Mouse (Mus musculus) heart, embryonic 16.5 days (tissue): ENCODE data around the gene Rnd1. TPM values are rescaled to one million over a fixed set of nuclear protein-coding genes. Genes with fewer than 3 reads are reported as not detected.

ENCODE experiments used
- ATAC-seq: fragments of 200-750 bp; cut with Nextera tagmentation; replicated peaks from 2 replicates; pipeline ENCODE4 v1.8.0; 2017; ENCODE audit warnings: moderate number of reproducible peaks; ENCODE audit not compliant: insufficient read depth, low FRiP score; ENCODE audit errors: extremely low read depth
- H3K27ac ChIP-seq: fragments of 300-500 bp; sonication (generic); 2 replicates; pipeline ENCODE4 v1.5.1; 2014; ENCODE audit warnings: mild to moderate bottlenecking, low read length, control low read depth, moderate library complexity
- H3K27me3 ChIP-seq: fragments of 300-500 bp; sonication (generic); 2 replicates; pipeline ENCODE4 v1.6.1; 2014; ENCODE audit warnings: low read length, mixed read lengths; ENCODE audit not compliant: control insufficient read depth, insufficient read depth
- H3K36me3 ChIP-seq: fragments of 300-500 bp; sonication (generic); 2 replicates; pipeline ENCODE4 v1.6.1; 2014; ENCODE audit not compliant: control insufficient read depth, insufficient read depth
- H3K4me1 ChIP-seq: fragments of 300-500 bp; sonication (generic); 2 replicates; pipeline ENCODE4 v1.6.1; 2014; ENCODE audit warnings: low read length, mixed read lengths; ENCODE audit not compliant: control insufficient read depth, insufficient read depth
- H3K4me2 ChIP-seq: fragments of 300-500 bp; sonication (generic); 2 replicates; pipeline ENCODE4 v1.6.1; 2014; ENCODE audit warnings: low read depth, mild to moderate bottlenecking, control low read depth, low read length
- H3K4me3 ChIP-seq: fragments of 300-500 bp; sonication (generic); 2 replicates; pipeline ENCODE4 v1.5.1; 2014; ENCODE audit warnings: mild to moderate bottlenecking, control low read depth, low read length
- H3K9ac ChIP-seq: fragments of 300-500 bp; sonication (generic); 2 replicates; pipeline ENCODE4 v1.6.1; 2014; ENCODE audit warnings: low read length, control low read depth
- H3K9me3 ChIP-seq: fragments of 300-500 bp; sonication (generic); replicated peaks from 2 replicates; pipeline ENCODE4 v1.6.1; 2016; ENCODE audit warnings: low read length; ENCODE audit not compliant: control insufficient read depth
- WGBS: fragments of 180-500 bp; shearing (Covaris S2); extraction: QIAGEN DNeasy Blood & Tissue Kit; methylation state at CpG from one replicate; pipeline ENCODE4 v1.1.7; 2014; 5-methylcytosine and 5-hydroxymethylcytosine counted together
- polyA plus RNA-seq: library from polyadenylated mRNA; unstranded; fragments of >200 nt; fragmentation: Nextera tagmentation; extraction: Ambion mirVana; gene quantifications from 2 replicates; pipeline ENCODE4 v1.2.1, GENCODE M21; 2015

Gene Rnd1
- 1.1 and 1.7 TPM in 2 replicates for polyA plus RNA-seq

- H3K9me3 ChIP-seq: no peaks in the 10 kb centered on the region
- under 1% methylated on average over 37 of the region's 37 CpGs for WGBS
- peak; percentile 97 for ATAC-seq
- H3K27ac ChIP-seq: no peak within 1 kb of the TSS
- peaks cover 24% of the 10 kb centered on the region for H3K4me1 ChIP-seq
- H3K4me3 ChIP-seq: peak within 1 kb of the TSS; percentile 58
- peaks cover 30% of the 10 kb centered on the region for H3K27me3 ChIP-seq
- peak within 1 kb of the TSS; percentile 93 for H3K4me2 ChIP-seq
- H3K36me3 ChIP-seq: no peaks in the 10 kb centered on the region
- peak within 1 kb of the TSS; percentile 41 for H3K9ac ChIP-seq
Observed at GRCm38 (mm10) chr15:98676940-98677728, at the start of gene Rnd1. Rnd1 (minus strand) TSS chr15:98677461.

DNA sequence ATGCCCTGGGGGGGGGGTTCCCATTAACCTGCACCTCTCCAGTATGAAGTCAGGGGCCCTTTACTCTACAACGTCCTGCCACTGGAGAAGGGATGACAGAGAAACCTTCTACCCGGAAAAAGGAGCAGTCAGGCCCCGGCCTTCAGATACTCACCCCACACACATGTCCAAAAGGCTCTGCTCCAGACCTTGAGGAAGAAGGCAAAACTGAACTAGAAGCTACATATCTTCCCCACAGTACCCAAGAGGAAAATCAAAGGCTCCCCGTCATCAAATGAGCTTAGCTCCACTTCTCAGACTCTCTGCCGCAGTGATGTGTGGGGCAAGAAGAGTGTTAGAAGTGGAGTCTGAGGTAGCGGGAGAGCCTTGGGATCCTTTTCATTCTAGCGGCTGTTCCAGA lies 49.5 kb upstream of the Rnd1 start:
- H3K27me3 ChIP-seq: peaks cover 11% of the 10 kb centered on the region
- H3K4me3 ChIP-seq: peak overlapping the region; percentile 82
- peaks cover 14% of the 10 kb centered on the region for H3K4me1 ChIP-seq
- 52% methylated on average over 7 of the region's 7 CpGs for WGBS
- no peak for ATAC-seq
- peak overlapping the region; percentile 79 for H3K9ac ChIP-seq
- no peaks in the 10 kb centered on the region for H3K9me3 ChIP-seq
- no peak overlapping the region for H3K27ac ChIP-seq
- H3K4me2 ChIP-seq: peak overlapping the region; percentile 99
- H3K36me3 ChIP-seq: no peaks in the 10 kb centered on the region

DNA sequence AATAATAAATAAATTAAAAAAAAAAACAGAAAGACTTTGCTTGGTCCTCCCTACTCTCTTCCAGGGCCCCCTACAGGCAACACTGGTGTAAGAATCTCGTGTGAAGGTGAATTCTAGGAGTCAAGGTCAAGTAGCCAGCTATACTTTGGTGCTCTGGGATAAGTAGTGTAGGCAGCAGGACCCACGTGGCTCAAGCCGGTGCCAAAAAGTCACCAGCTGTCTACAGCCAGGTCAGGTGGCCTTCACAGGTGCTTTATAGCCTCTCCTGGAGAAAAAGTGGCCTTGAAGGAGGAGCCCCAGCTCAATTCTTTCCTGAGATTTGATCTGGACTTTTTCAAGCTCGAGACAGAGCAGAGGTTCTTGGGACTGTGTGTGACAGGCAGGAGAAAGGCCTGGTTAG lies 48.8 kb upstream of the Rnd1 start:
- Histone ChIP-seq H3K27me3 (peaks cover 14% of the 10 kb centered on the region), H3K36me3 (no peaks in the 10 kb centered on the region), H3K4me2 (no peak overlapping the region), H3K4me1 (peaks cover 14% of the 10 kb centered on the region), H3K9ac (no peak overlapping the region), H3K9me3 (no peaks in the 10 kb centered on the region), H3K4me3 (no peak overlapping the region), H3K27ac (no peak overlapping the region)
- WGBS: 75% methylated on average over 4 of the region's 4 CpGs
- ATAC-seq: no peak

DNA sequence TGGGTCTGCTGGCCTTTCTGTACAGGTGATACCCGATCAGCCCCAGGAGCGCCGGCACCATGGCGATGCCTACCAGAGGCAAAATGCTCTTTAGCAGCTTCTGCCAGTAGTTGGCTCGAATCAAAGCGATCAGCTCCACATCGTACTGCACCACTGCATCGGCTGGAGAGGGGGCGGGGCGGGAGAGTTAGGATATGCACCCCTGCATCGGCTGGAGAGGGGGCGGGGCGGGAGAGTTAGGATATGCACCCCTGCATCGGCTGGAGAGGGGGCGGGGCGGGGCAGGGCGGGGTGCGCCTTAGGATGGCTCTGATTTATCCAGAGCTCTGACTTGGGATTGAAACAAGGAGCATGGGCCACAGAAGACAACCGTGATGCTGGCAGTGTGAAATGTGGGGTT lies 47.2 kb upstream of the Rnd1 start:
- H3K4me1 ChIP-seq: peaks cover 14% of the 10 kb centered on the region
- H3K36me3 ChIP-seq: no peaks in the 10 kb centered on the region
- no peak overlapping the region for H3K4me2 ChIP-seq
- H3K9me3 ChIP-seq: no peaks in the 10 kb centered on the region
- WGBS: 31% methylated on average over 19 of the region's 19 CpGs
- H3K27ac ChIP-seq: no peak overlapping the region
- no peak for ATAC-seq
- H3K9ac ChIP-seq: no peak overlapping the region
- no peak overlapping the region for H3K4me3 ChIP-seq
- peaks cover 14% of the 10 kb centered on the region for H3K27me3 ChIP-seq

DNA sequence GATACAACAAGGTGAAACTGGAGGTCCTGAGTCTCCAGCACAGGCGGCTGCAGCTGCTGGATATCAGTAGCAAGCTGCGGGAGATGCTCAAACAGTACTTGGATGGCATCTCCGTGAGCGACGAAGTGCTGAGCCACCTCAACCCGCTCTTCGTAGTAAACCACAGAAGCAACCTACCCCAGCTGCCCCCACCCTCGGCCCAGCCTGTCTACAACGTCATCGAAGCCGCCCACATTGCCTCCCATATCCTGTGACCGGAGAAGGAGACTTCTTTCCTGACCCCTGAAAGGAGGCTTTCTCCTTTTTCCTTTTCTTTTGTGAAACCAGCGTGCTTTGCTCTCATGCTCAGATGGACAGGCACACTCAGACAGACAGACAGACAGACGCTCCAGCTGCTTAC lies 45.6 kb upstream of the Rnd1 start:
- Histone ChIP-seq H3K36me3 (no peaks in the 10 kb centered on the region), H3K4me1 (peaks cover 10% of the 10 kb centered on the region), H3K27me3 (peaks cover 14% of the 10 kb centered on the region), H3K4me2 (peak overlapping the region; percentile 50), H3K9me3 (no peaks in the 10 kb centered on the region), H3K9ac (no peak overlapping the region), H3K4me3 (peak overlapping the region; percentile 14; the same call in 1 of the 2 replicates), H3K27ac (no peak overlapping the region)
- WGBS: 44% methylated on average over 14 of the region's 14 CpGs
- ATAC-seq: no peak

DNA sequence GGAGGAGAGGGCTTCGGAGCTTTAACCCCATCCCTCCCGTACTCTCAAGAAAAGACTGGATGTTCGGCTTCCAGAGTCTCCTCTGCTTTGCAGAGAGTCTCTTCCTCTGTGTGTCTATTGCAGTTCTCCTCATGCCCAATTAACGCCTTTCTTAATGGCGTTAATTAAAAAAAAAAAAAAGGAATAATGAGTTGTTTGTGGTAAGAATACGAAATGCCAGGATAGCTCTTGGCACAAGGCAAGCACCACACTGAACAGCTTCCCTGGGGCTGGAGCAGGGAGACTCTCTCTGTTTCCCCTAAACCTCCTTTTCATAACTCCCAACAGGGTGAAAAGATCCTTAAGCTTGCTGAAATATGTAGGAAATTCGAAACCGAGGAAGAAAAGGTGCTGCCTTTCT lies 44.9 kb upstream of the Rnd1 start:
- no peak overlapping the region for H3K27ac ChIP-seq
- H3K4me2 ChIP-seq: no peak overlapping the region
- H3K4me1 ChIP-seq: peaks cover 6% of the 10 kb centered on the region
- H3K27me3 ChIP-seq: peaks cover 14% of the 10 kb centered on the region
- no peaks in the 10 kb centered on the region for H3K9me3 ChIP-seq
- no peak overlapping the region for H3K4me3 ChIP-seq
- H3K9ac ChIP-seq: no peak overlapping the region
- no peaks in the 10 kb centered on the region for H3K36me3 ChIP-seq
- ATAC-seq: no peak
- 79% methylated on average over 8 of the region's 8 CpGs for WGBS

- no peak overlapping the region for H3K4me3 ChIP-seq
- H3K27ac ChIP-seq: no peak overlapping the region
- no peak for ATAC-seq
- H3K4me1 ChIP-seq: peaks cover 7% of the 10 kb centered on the region
- H3K9me3 ChIP-seq: no peaks in the 10 kb centered on the region
- peaks cover 7% of the 10 kb centered on the region for H3K27me3 ChIP-seq
- no peak overlapping the region for H3K9ac ChIP-seq
- H3K36me3 ChIP-seq: no peaks in the 10 kb centered on the region
- no peak overlapping the region for H3K4me2 ChIP-seq
- 59% methylated on average over 16 of the region's 16 CpGs for WGBS
Observed at GRCm38 (mm10) chr15:98717301-98717700, 40.0 kb upstream of the Rnd1 start.

- Histone ChIP-seq H3K36me3 (no peaks in the 10 kb centered on the region), H3K4me2 (no peak overlapping the region), H3K4me3 (no peak overlapping the region), H3K4me1 (peaks cover 7% of the 10 kb centered on the region), H3K27ac (peak overlapping the region; percentile 42), H3K9ac (no peak overlapping the region), H3K27me3 (no peaks in the 10 kb centered on the region), H3K9me3 (no peaks in the 10 kb centered on the region)
- 43% methylated on average over 5 of the region's 5 CpGs for WGBS
- ATAC-seq: peak; percentile 75
Observed at GRCm38 (mm10) chr15:98714230-98714652, 37.0 kb upstream of the Rnd1 start.

- H3K4me2 ChIP-seq: no peak overlapping the region
- no peaks in the 10 kb centered on the region for H3K36me3 ChIP-seq
- 15% methylated on average over 9 of the region's 9 CpGs for WGBS
- peaks cover 7% of the 10 kb centered on the region for H3K4me1 ChIP-seq
- H3K9ac ChIP-seq: no peak overlapping the region
- no peak overlapping the region for H3K4me3 ChIP-seq
- no peak for ATAC-seq
- H3K27ac ChIP-seq: no peak overlapping the region
- H3K9me3 ChIP-seq: no peaks in the 10 kb centered on the region
- peaks cover 2% of the 10 kb centered on the region; the same call in 1 of the 2 replicates for H3K27me3 ChIP-seq
Observed at GRCm38 (mm10) chr15:98710442-98710841, 33.2 kb upstream of the Rnd1 start.
